Mouse (Mus musculus) kidney, postnatal 36 days (tissue): Measurements from ENCODE around the gene Olfr148.

Experiments used
- DNase-seq, 2 experiments: peaks; one replicate each; pipeline ENCODE4 v3.0.0; 2021 to 2022; ENCODE audit warnings: mixed read lengths in 2 of 2

Olfr148 gene

DNA sequence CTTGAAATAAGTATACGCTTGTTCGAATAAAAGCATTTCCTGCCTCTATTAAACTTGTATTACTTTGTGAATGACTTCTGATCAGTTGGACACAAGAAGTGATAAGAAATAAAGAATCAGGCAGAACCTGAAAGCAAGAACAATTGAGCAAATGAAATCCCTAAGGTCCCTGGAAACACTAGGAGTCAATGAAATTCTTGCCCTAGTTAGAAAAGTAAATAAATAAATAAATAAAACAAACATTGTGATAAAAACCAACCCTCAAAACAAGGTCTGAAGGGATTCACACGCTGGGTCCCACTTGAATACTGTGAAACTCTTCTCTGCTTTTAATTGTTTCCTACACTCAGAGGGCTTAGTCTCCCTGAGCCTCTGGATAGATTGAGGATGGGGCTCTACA is at the start of gene Olfr148:
Olfr148 (plus strand) TSS at position 301 of the 400 bp plus-strand sequence.
- DNase-seq, result no peak

DNA sequence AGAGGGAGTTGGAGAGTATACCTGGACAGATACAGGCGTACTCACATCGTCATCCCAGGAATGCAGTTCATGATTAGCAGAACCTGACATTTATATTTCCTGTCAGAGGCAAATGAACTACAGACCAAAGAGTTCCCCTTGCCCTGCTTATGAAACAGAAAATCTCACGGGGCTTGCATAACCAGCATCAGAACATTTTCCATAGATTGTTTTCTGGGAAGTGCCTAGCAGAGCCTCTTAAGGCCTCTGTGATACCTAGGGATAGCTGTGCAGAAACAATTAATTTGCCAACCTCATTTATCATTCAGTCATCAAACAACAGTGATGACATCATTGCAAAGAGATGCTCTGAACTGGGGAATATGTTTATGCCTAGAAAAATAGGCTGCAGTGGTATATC is 35.0 kb upstream of the Olfr148 start, which contains the start of gene Olfr959:
Olfr959 (minus strand) TSS at position 101 of the 400 bp plus-strand sequence.
- no peak for DNase-seq

DNA sequence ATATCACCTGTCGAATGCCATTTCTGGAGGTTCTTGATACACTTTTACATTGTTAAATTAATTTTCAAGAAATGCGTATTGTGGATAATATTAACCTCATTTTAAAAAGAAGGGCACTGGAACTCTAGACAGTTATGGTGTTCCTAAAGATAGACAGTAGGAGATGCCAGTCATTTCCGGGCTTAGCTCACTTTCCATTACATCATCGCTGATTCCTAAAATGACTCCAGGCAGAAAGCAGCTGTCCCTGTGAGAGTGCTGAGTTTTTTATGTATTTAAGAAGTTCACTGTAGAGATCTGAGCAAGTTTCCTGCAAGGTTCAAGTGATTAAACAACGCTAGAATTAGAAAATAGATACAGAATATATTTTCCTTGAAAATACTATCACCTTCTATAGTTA is 33.4 kb upstream of the Olfr148 start:
- DNase-seq, result no peak

DNA sequence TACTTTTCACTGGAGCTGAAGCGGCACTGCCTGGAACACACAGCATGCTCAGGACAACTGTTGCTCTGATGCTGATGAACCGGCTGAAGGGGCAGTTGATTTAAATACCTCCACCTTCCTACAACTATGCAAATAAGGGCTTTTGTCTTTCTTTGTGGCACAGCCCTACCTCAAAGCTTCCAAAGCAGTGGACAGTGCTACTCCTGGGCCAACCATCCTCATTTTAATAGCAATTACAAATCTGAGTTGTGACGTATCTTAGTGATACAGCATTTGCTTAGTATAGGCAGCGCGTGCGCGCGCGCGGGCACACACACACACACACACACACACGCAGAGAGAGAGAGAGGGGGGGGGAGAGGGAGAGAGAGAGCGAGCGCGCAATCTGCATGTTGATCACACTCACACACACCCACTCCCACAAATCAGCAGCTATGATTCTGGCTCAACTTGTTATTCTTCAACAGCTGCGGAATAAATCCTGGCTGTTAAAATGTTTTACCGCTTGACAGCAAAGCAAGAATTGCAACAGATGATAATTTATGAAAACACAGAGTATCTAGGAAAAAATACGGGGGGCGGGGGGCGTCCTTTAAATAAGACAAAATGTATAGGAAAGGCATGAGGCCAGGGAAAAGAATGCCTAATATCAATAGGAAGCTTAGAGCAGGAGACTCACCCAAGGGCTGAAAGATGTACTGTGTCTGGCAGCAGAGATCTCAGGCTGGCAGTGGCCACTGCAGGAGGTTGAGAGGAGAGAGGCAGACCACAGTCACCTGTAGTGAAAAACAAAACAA is 7.7 kb upstream of the Olfr148 start:
- no peak for DNase-seq

DNA sequence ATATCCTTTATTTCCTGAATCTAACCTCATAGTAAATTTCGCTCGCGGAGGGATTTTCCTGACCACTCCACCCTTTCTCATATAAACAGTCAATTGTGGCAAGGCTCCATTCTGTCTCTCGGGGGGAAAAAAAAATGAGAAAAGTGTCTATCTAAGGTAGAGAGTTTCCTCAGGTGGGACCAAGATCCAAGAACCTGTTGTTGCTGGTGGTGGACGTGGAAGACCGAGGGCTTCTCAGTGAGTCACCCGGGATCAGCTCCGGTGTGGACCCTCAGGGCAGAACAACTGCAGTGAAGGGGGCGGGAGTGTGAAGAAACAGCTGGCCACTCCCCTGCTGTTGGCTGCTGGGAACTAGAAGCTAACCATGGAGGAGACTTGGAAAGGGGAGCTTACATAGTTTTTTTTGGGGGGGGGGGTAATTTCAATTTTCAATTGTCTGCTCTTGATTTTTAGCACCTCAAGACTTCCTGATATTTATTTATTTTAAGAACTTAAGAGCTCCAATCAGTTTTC is 7.1 kb upstream of the Olfr148 start:
- no peak for DNase-seq

DNA sequence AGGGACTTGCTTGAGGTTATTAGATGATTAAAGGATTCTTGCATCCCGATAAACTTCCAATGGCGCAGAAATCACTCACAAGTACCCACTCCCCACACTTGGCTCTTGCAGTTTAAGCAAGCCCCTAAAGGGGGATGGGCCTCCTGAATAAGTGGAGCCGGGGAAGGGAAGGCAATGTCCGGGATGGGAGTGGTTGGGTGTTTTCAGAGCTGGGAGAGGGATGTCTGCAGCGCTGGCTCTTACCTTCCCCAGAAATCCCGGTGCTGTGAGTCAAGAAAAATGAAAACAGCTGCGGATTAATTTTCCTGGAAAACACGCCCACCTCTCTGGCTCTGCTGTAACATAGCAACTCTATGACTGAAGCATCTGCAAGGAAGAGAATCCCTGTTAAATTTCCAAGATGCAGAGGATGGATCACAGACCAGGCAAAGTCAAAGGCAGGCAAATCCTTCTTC is 6.4 kb upstream of the Olfr148 start, which contains the start of gene AW551984:
AW551984 (minus strand) TSS at position 405 of the 455 bp plus-strand sequence.
- no peak for DNase-seq

DNA sequence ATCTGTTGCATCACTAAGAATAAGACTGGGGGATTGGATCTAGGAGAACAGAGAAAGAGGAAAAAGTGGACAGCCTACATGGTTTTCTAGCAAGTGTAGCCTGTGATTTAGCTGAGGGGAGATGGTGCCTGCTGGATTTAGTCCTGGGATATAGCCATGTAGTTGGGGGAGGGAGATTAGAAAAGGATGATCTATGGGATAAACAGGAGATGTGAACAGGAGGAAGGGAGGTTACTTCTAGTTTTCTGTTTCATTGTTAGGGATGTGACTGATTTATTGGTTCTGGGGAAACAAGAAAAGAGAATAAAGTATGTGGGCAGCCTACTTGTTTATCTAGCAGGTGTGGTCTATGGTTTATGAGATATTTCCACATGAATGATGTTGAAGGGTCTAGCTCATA is 2.0 kb upstream of the Olfr148 start:
- DNase-seq, result no peak

DNA sequence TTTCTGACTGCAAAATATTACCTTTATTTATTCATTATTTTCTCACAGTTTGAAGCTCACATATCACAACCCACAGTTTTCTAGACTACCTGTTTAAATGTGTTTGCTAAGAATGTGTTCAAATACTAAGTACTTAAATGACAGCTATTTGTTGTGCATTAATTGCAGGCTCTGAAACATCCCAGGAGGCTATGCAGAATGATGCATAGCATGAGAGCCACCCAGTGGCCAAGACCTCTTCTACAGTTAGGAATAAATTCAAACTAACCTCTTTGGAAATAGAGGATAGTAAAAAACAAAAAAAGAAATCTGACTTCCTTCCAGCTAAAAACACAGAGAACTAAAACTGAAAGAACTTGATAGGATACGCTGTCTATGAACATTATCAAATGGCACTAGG is 1.5 kb downstream of the Olfr148 start:
- DNase-seq, result peak in 1 of 2 experiments; percentile 20

DNA sequence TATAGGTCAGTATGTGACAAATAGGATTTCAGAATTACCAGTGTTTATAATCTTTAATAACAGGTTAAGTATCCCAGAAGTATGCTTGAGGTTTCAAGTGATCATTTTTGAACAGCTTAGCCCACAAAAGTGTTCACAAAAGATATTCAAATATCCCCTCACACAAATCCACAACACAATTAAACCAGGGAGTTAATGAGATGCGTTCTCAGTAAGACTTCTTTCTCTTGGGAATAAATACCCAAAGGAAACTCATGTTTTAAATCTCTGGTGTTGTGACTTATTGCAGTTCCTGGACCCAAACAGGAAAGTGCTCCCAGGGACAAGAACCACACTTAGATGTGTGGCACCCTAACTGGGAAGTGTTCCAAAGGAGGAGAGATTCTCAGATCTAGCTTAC is 10.6 kb downstream of the Olfr148 start, which contains the start of gene Olfr960:
Olfr960 (plus strand) TSS at position 301 of the 400 bp plus-strand sequence.
- DNase-seq, result no peak

DNA sequence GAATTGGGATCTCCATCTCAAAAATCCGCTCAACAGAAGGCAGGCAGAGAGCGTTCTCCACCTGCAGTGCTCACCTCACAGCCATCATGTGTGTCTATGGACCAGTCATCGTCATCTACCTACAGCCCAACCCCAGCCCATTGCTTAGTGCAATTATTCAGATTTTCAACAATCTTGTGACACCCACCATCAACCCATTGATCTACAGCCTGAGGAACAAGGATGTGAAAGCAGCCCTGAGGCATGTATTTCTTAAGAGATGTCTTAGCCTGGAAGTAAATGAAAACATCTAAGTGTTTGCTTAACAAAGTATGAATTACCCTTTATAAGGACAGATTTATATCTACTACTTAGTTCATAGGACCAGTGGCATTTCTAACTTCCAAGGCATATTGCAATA is 13.3 kb downstream of the Olfr148 start:
- DNase-seq, result no peak

DNA sequence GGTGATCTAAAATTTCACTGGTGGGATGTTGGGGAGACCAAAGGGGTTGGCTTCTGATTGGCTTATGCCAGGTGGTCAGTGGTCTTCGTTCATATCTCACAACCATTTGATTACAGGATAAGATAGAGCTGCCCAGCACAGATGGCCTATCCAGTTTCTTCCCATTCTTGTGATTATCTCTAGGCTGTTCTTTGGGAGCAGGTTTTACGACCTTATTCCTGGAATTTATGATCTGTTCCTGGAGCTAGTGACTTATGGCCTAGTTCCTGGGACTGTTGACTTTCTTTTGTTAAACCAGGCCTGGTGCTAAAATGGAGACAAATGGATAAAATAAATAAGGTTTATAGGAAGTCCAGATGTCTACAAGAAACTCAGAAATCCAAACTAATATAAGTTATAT is 14.3 kb downstream of the Olfr148 start:
- DNase-seq, result no peak

DNA sequence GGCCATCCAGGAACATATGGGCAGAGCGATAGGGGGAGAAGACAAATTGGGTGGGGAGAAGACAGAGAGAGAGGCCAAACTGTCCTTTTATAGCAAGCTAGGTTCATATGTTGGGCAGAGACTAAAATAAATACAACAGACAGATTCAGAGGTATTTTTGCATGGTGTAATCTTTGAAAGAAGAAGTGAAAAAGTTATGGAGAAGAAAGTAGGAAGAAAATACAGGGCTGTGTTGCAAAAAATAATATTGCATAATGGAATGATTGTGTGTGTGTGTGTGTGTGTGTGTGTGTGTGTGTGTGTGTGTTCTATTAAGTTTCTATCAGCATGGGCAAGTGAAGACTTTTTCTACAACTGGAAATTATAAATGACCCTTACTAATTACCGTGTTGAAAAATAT is 18.6 kb downstream of the Olfr148 start:
- no peak for DNase-seq

DNA sequence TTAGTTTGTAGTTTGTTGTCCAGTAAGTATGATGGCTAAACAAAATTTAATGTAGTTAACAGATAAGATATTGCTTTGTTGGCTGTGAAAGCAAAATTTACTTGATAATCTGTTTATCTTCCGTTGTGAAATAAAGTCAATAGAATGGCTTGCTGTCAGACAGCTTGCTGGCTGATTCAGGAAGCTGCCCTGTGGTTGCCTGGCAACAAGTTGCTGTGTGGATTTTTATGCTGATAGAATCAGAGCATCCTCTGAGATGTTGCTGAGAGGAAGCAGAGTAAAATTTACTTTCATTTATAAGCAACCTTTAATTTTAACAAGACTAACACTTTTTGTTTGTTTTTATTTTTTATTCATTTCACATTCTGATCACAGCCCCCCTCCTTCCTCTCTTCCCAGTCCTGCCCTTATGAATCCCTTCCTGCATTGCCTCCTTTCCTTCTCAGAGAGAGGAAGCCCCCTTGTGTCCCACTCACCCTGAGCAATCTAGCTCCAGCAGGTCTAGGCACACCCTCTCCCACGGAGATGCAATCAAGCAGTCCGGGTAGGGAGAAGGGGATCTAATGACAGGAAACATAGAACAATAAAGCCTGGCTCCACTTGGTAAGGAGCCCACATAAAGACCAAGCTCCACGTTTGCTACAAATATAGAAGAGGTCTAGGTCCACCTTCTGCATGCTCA is 23.6 kb downstream of the Olfr148 start:
- no peak for DNase-seq

DNA sequence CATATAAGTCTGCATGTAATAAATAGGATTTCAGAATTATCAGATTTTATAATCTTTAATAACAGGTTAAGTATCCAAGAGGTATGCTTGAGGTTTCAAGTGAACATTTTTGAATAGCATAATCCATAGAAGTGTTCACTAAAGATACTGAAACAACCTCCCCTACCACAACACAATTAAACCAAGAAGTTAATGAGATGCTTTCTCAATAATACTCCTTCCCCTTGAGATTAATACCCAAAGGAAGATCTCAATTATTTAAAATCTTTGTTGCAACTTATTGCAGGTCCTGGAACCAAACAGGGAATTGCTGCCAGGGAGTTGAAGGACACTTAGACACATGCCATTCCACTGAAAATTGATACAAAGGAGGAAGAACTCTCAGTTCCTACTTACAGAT is 34.3 kb downstream of the Olfr148 start, which contains the start of gene Olfr961:
Olfr961 (plus strand) TSS at position 301 of the 400 bp plus-strand sequence.
- no peak for DNase-seq

DNA sequence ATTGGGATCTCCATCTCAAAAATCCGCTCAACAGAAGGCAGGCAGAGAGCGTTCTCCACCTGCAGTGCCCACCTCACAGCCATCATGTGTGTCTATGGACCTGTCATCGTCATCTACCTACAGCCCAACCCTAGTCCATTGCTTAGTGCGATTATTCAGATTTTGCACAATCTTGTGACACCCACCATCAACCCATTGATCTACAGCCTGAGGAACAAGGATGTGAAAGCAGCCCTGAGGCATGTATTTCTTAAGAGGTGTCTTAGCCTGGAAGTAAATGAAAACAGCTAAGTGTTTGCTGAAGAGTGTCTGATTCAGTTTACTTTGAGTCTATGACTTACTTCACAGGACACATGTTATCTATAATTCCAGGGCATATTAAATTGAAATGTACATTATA is 36.9 kb downstream of the Olfr148 start:
- no peak for DNase-seq

DNA sequence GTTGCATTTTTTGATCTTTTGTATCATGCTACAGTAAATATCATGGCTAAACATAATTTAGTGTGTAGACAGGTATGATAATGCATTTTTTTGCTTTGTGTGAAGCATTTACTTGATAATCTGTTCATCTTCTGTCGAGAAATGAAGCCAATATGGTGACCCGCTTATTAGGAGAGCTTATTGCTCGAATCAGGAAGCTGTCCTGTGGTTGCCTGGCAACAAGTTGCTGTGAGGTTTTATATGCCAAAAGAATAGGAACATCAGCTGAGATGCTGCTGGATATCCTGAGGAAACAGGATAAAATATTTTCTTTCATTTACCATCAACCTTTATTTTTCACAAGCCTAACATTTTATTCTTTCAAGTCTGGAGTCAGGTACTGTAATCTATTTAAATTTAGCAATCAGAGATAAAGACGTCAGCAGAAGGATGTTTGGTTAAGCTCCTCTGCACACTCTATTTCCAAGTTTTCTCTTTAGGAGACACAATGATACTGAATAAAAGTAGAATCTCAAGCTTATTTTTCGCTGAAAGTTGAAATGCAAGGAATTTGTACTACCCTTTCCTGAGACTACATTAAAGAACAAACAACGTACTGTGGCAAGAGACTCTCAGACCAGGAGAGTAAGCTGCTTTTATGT is 44.4 kb downstream of the Olfr148 start:
- DNase-seq, result no peak
